Mouse (Mus musculus): ENCODE data around the gene Nol11.

- no peak for TF ChIP-seq CTCF (IDR thresholded peaks at IDR 0.05; ENCODE audit: extremely low read depth, insufficient read depth, low read length)
- no peak for TF ChIP-seq POLR2A (IDR thresholded peaks at IDR 0.05; ENCODE audit: extremely low read depth, insufficient read depth, low read length)
Observed at GRCm38 (mm10) chr11:107153645-107154044, 35.5 kb downstream of the Nol11 start.
